11 mouse cellular contexts compared by ENCODE assay signal in the genomic region with DNA sequence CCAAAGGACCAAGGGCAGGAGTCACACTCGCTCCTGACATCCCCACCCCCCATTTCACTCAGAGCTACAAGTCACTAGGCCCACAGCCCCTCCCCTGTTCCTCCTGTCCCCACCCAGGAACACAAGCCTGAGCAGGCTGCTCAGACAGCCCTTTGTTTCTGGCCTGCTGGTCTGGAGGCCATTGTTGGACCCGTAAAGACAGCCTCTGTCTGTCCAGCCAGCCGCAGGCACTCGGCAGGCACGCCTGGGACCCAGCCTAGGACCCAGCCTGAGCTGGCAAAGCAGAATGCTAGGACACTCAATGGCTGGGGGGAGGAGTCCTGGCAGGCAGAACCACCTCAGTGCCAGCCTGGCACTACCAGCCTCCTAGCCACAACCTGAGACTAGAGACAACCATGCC. TPM values are rescaled to one million over a fixed set of nuclear protein-coding genes. Genes with fewer than 3 reads are reported as not detected.
DNase-seq lines count a peak whose midpoint lies in the region; ATAC-seq and TF ChIP-seq lines count a peak whose summit lies in the region.
"Had no signal": no experiment of that assay in that cellular context is flagged by ENCODE, and none has a peak within 500 bp of the region (broad histone marks: within the 10 kb centered on the region; RNA-seq: fewer than 3 reads in every experiment).

No protein-coding gene starts in this region.

- ATAC-seq in cerebellum, adult (ENCODE audit: insufficient number of reproducible peaks, low FRiP score, low TSS enrichment) = no peak

- DNase-seq in cerebellum, adult 11 months = peak; percentile 18
- DNase-seq in right cerebral cortex, postnatal 36 days (ENCODE audit: low spot score in 2 of 2) = peak; percentile 55 to 58
- DNase-seq in right cerebral cortex, postnatal 14 days = no peak
- DNase-seq in left cerebral cortex, adult 18-20 months (ENCODE audit: low spot score in 2 of 2) = peak; percentile 44 to 47
- DNase-seq in embryo, embryonic 10.5 days (ENCODE audit: low spot score) = no peak
- DNase-seq in urinary bladder, postnatal 25 days (ENCODE audit: low spot score) = no peak
- DNase-seq in kidney, adult 2 months = no peak
- DNase-seq: embryo, embryonic 11 days had no signal

- no peak overlapping the region for H3K4me3 ChIP-seq in kidney, adult 2 months (ENCODE audit: insufficient read depth, low read depth, low read length)
- H3K4me3 ChIP-seq: heart, embryonic 15.5 days had no signal

- no peak for TF ChIP-seq CTCF in kidney, adult 2 months (conservative IDR thresholded peaks at IDR 0.05; ENCODE audit: insufficient read depth, insufficient read length, low read depth, low read length)

- no peaks in the 10 kb centered on the region for H3K4me1 ChIP-seq in kidney, adult 2 months (ENCODE audit: control insufficient read depth, insufficient read depth, low read length)

- H3K27ac ChIP-seq in kidney, adult 2 months (ENCODE audit: insufficient read depth, low read depth, low read length) = no peak overlapping the region
- H3K27ac ChIP-seq: heart, embryonic 15.5 days had no signal

- 77% methylated on average over 5 of the region's 5 CpGs for WGBS in kidney, adult 2 months

- no peaks in the 10 kb centered on the region for H3K27me3 ChIP-seq in kidney, adult 2 months (replicated peaks; ENCODE audit: control insufficient read depth, insufficient read depth, low read length)
- H3K27me3 ChIP-seq: heart, embryonic 15.5 days had no signal

- no peak for TF ChIP-seq POLR2A in kidney, adult 2 months (IDR thresholded peaks at IDR 0.05; ENCODE audit: low read depth, low read length)

- H3K36me3 ChIP-seq in kidney, adult 2 months (ENCODE audit: control insufficient read depth, insufficient read depth, low read length) = no peaks in the 10 kb centered on the region

RNA-seq across cellular contexts. Expression of gene Mybbp1a, which starts 14.5 kb away (rescaled TPM):
- total RNA-seq in left cerebral cortex, adult 18-20 months (2021) = 10 to 100 TPM; 53.3 to 53.6 TPM
- 27.0 and 28.6 TPM in 2 replicates for polyA plus RNA-seq in kidney, adult 2 months (2012; rRNA removed)

RNA-seq across cellular contexts. Expression of gene Ggt6, which starts 20.4 kb away (rescaled TPM):
- total RNA-seq in left cerebral cortex, adult 18-20 months (2021) = under 1 TPM in 1 of 2 experiments, not detected in 1; 0.23 TPM
- polyA plus RNA-seq in kidney, adult 2 months (2012; rRNA removed) = 24.3 and 29.3 TPM in 2 replicates
- polyA plus RNA-seq: heart, embryonic 15.5 days; limb, embryonic 11.5 days had no signal

RNA-seq across cellular contexts. Expression of gene Spns2, which starts 34.0 kb away (rescaled TPM):
- total RNA-seq in left cerebral cortex, adult 18-20 months (2021) = 10 to 100 TPM; 53.7 to 55.4 TPM
- polyA plus RNA-seq in kidney, adult 2 months (2012; rRNA removed) = 102 TPM in 2 replicates

RNA-seq across cellular contexts. Expression of gene Smtnl2, which starts 44.2 kb away (rescaled TPM):
- 1 to 10 TPM in 1 of 2 experiments, under 1 TPM in 1; 0.61 to 1.3 TPM for total RNA-seq in left cerebral cortex, adult 18-20 months (2021)
- polyA plus RNA-seq in kidney, adult 2 months (2012; rRNA removed) = 20.3 and 22.1 TPM in 2 replicates

Comparison
In these comparisons a context has a peak if more than half of its experiments do, and no peak if none do; other contexts are left out.
1. DNase-seq: peak in cerebellum, adult 11 months (single experiment), right cerebral cortex, postnatal 36 days (2 of 2) and left cerebral cortex, adult 18-20 months (2 of 2); none in right cerebral cortex, postnatal 14 days (single experiment), embryo, embryonic 10.5 days (single experiment), urinary bladder, postnatal 25 days (single experiment) and kidney, adult 2 months (single experiment).